Mouse (Mus musculus): ENCODE results near the gene Galnt18. TPM values are rescaled to one million over a fixed set of nuclear protein-coding genes. Genes with fewer than 3 reads are reported as not detected.

Gene Galnt18
- polyA plus RNA-seq, 1 experiment, result 11.9 TPM

- Histone ChIP-seq H3ac (ENCODE audit: control insufficient read depth, insufficient read length, low read depth) (no peak overlapping the region), H3K4me3 (ENCODE audit: insufficient read depth, poor library complexity, severe bottlenecking) (no peak overlapping the region), H3K79me2 (ENCODE audit: control insufficient read depth, insufficient read depth) (no peaks in the 10 kb centered on the region), H3K27me3 (ENCODE audit: control insufficient read depth, insufficient read depth, insufficient read length) (no peaks in the 10 kb centered on the region), H3K36me3 (ENCODE audit: control insufficient read depth, insufficient read depth) (no peaks in the 10 kb centered on the region), H3K79me3 (ENCODE audit: low read depth) (no peaks in the 10 kb centered on the region)
- no peak for TF ChIP-seq CEBPB (IDR thresholded peaks at IDR 0.05; ENCODE audit: low read depth)
- no peak for TF ChIP-seq MAX (IDR thresholded peaks at IDR 0.05)
- TF ChIP-seq MYOG (IDR thresholded peaks at IDR 0.05; ENCODE audit: control insufficient read depth, extremely low read depth, insufficient read length), result no peak
- no peak for TF ChIP-seq CTCF (IDR thresholded peaks at IDR 0.05; ENCODE audit: control insufficient read depth, insufficient read depth, insufficient read length)
- no peak for TF ChIP-seq FOSL1 (IDR thresholded peaks at IDR 0.05; ENCODE audit: insufficient read depth, low read length, poor library complexity, severe bottlenecking)
- TF ChIP-seq MYOD1 (IDR thresholded peaks at IDR 0.05; ENCODE audit: control insufficient read depth, insufficient read length, low read depth), result no peak
- TF ChIP-seq USF1 (IDR thresholded peaks at IDR 0.05; ENCODE audit: low read depth), result no peak
Measured at GRCm38 (mm10) chr7:111550987-111551386, 228.8 kb downstream of the Galnt18 start.

- Histone ChIP-seq H3K79me3 (ENCODE audit: low read depth) (no peaks in the 10 kb centered on the region), H3ac (ENCODE audit: control insufficient read depth, insufficient read length, low read depth) (no peak overlapping the region), H3K4me3 (ENCODE audit: insufficient read depth, poor library complexity, severe bottlenecking) (no peak overlapping the region), H3K36me3 (ENCODE audit: control insufficient read depth, insufficient read depth) (no peaks in the 10 kb centered on the region), H3K79me2 (ENCODE audit: control insufficient read depth, insufficient read depth) (no peaks in the 10 kb centered on the region), H3K27me3 (ENCODE audit: control insufficient read depth, insufficient read depth, insufficient read length) (no peaks in the 10 kb centered on the region)
- no peak for TF ChIP-seq MYOD1 (IDR thresholded peaks at IDR 0.05; ENCODE audit: control insufficient read depth, insufficient read length, low read depth)
- TF ChIP-seq USF1 (IDR thresholded peaks at IDR 0.05; ENCODE audit: low read depth), result no peak
- no peak for TF ChIP-seq CEBPB (IDR thresholded peaks at IDR 0.05; ENCODE audit: low read depth)
- TF ChIP-seq CTCF (IDR thresholded peaks at IDR 0.05; ENCODE audit: control insufficient read depth, insufficient read depth, insufficient read length), result no peak
- no peak for TF ChIP-seq MAX (IDR thresholded peaks at IDR 0.05)
- TF ChIP-seq MYOG (IDR thresholded peaks at IDR 0.05; ENCODE audit: control insufficient read depth, extremely low read depth, insufficient read length), result no peak
- no peak for TF ChIP-seq FOSL1 (IDR thresholded peaks at IDR 0.05; ENCODE audit: insufficient read depth, low read length, poor library complexity, severe bottlenecking)
Measured at GRCm38 (mm10) chr7:111547069-111547468, 232.7 kb downstream of the Galnt18 start.

DNA sequence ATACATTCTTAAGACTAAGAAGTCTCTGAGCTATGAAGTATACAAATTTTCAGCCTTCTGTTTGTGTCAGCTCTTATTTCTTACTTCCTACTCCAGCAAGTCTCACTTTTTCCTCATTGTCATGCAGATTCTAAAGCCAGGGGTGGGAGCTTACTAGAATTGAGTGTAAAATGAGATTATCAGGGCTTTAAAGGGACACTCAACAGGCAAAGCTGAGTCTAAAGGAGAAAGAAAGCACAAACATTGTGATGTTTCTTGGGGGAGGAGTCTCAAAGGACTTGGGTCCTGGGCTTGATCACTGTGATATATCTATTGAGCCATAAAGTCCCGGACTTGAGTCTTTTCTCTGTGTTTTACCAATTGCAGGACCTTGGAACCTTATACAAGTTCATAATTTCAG lies 234.2 kb downstream of the Galnt18 start:
- no peak overlapping the region for H3ac ChIP-seq (ENCODE audit: control insufficient read depth, insufficient read length, low read depth)
- H3K36me3 ChIP-seq (ENCODE audit: control insufficient read depth, insufficient read depth), result no peaks in the 10 kb centered on the region
- no peaks in the 10 kb centered on the region for H3K79me3 ChIP-seq (ENCODE audit: low read depth)
- H3K4me3 ChIP-seq (ENCODE audit: insufficient read depth, poor library complexity, severe bottlenecking), result no peak overlapping the region
- H3K79me2 ChIP-seq (ENCODE audit: control insufficient read depth, insufficient read depth), result no peaks in the 10 kb centered on the region
- no peaks in the 10 kb centered on the region for H3K27me3 ChIP-seq (ENCODE audit: control insufficient read depth, insufficient read depth, insufficient read length)
- TF ChIP-seq MYOD1 (IDR thresholded peaks at IDR 0.05; ENCODE audit: control insufficient read depth, insufficient read length, low read depth) (no peak), CEBPB (IDR thresholded peaks at IDR 0.05; ENCODE audit: low read depth) (no peak), FOSL1 (IDR thresholded peaks at IDR 0.05; ENCODE audit: insufficient read depth, low read length, poor library complexity, severe bottlenecking) (no peak), USF1 (IDR thresholded peaks at IDR 0.05; ENCODE audit: low read depth) (no peak), CTCF (IDR thresholded peaks at IDR 0.05; ENCODE audit: control insufficient read depth, insufficient read depth, insufficient read length) (no peak), MYOG (IDR thresholded peaks at IDR 0.05; ENCODE audit: control insufficient read depth, extremely low read depth, insufficient read length) (no peak), MAX (IDR thresholded peaks at IDR 0.05) (no peak)

GRCm38 (mm10) chr7:111537946-111538345 lies 241.8 kb downstream of the Galnt18 start:
- Histone ChIP-seq H3ac (ENCODE audit: control insufficient read depth, insufficient read length, low read depth) (no peak overlapping the region), H3K36me3 (ENCODE audit: control insufficient read depth, insufficient read depth) (no peaks in the 10 kb centered on the region), H3K4me3 (ENCODE audit: insufficient read depth, poor library complexity, severe bottlenecking) (no peak overlapping the region), H3K79me3 (ENCODE audit: low read depth) (no peaks in the 10 kb centered on the region), H3K27me3 (ENCODE audit: control insufficient read depth, insufficient read depth, insufficient read length) (no peaks in the 10 kb centered on the region), H3K79me2 (ENCODE audit: control insufficient read depth, insufficient read depth) (no peaks in the 10 kb centered on the region)
- no peak for TF ChIP-seq CTCF (IDR thresholded peaks at IDR 0.05; ENCODE audit: control insufficient read depth, insufficient read depth, insufficient read length)
- TF ChIP-seq MYOD1 (IDR thresholded peaks at IDR 0.05; ENCODE audit: control insufficient read depth, insufficient read length, low read depth), result no peak
- TF ChIP-seq CEBPB (IDR thresholded peaks at IDR 0.05; ENCODE audit: low read depth), result no peak
- TF ChIP-seq MAX (IDR thresholded peaks at IDR 0.05), result no peak
- no peak for TF ChIP-seq USF1 (IDR thresholded peaks at IDR 0.05; ENCODE audit: low read depth)
- no peak for TF ChIP-seq MYOG (IDR thresholded peaks at IDR 0.05; ENCODE audit: control insufficient read depth, extremely low read depth, insufficient read length)
- TF ChIP-seq FOSL1 (IDR thresholded peaks at IDR 0.05; ENCODE audit: insufficient read depth, low read length, poor library complexity, severe bottlenecking), result no peak

DNA sequence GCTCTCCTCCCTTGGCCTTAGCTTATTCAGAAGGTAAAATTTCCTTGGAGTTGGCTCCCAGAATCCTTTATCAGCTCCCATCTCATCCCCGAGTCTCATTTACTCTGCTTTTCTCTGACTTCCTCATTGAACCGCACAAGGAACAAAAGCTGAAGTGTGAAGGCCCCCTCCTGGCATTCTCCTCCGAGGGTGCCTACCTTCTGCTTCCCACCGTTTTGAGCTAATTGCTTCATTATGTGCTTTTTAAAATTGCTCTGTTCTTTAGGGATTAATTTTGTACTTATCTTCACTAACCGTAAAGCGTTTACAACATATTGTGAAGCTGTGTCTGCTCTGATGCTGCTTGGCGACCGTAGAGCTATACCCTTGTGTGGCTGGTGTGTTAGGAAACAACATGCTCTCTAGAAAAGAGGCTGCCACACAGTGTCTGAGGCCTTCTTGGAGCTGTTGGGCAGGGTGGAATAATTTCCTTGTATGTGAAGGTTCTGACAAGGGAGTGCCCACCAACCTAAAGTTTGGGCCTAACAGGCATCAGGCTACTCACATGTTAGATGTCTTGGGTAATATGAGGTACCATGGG lies 244.9 kb downstream of the Galnt18 start:
- no peak overlapping the region for H3K4me3 ChIP-seq (ENCODE audit: insufficient read depth, poor library complexity, severe bottlenecking)
- TF ChIP-seq MAX (IDR thresholded peaks at IDR 0.05) (no peak), CTCF (IDR thresholded peaks at IDR 0.05; ENCODE audit: control insufficient read depth, insufficient read depth, insufficient read length) (no peak), FOSL1 (IDR thresholded peaks at IDR 0.05; ENCODE audit: insufficient read depth, low read length, poor library complexity, severe bottlenecking) (no peak), CEBPB (IDR thresholded peaks at IDR 0.05; ENCODE audit: low read depth) (no peak), USF1 (IDR thresholded peaks at IDR 0.05; ENCODE audit: low read depth) (no peak), MYOG (IDR thresholded peaks at IDR 0.05; ENCODE audit: control insufficient read depth, extremely low read depth, insufficient read length) (no peak), MYOD1 (IDR thresholded peaks at IDR 0.05; ENCODE audit: control insufficient read depth, insufficient read length, low read depth) (no peak)
- no peak overlapping the region for H3ac ChIP-seq (ENCODE audit: control insufficient read depth, insufficient read length, low read depth)
- H3K79me3 ChIP-seq (ENCODE audit: low read depth), result no peaks in the 10 kb centered on the region
- no peaks in the 10 kb centered on the region for H3K27me3 ChIP-seq (ENCODE audit: control insufficient read depth, insufficient read depth, insufficient read length)
- no peaks in the 10 kb centered on the region for H3K79me2 ChIP-seq (ENCODE audit: control insufficient read depth, insufficient read depth)
- H3K36me3 ChIP-seq (ENCODE audit: control insufficient read depth, insufficient read depth), result no peaks in the 10 kb centered on the region

Measured in C2C12 (cell line).